Mouse (Mus musculus) spleen, adult 12 weeks (tissue): Measurements from ENCODE around the gene Emc8.
A peak's percentile ranks its signal among the peaks of the same experiment; 100 is the strongest.
"Not testable (repeated sequence)": the region's sequence is repeated elsewhere in the genome, so short reads cannot be mapped to it uniquely, and the experiment has no call there.

Source experiments
- DNase-seq: peaks from one replicate; pipeline ENCODE4 v3.0.0; 2022; ENCODE audit warnings: low spot score

Emc8 gene

GRCm38 (mm10) chr8:120685097-120685496 is 16.7 kb upstream of the Emc8 start:
- DNase-seq = no peak

- DNase-seq = no peak
These were observed 15.7 kb upstream of the Emc8 start for GRCm38 (mm10) chr8:120684082-120684481.

- peak; percentile 60 for DNase-seq
These were observed 15.2 kb upstream of the Emc8 start for GRCm38 (mm10) chr8:120683602-120684001.

GRCm38 (mm10) chr8:120681113-120681512 is 12.7 kb upstream of the Emc8 start:
- no peak for DNase-seq

GRCm38 (mm10) chr8:120680405-120680804 is 12.0 kb upstream of the Emc8 start:
- not testable (repeated sequence) for DNase-seq

GRCm38 (mm10) chr8:120679629-120680387 is 11.4 kb upstream of the Emc8 start:
- DNase-seq = no peak

- DNase-seq = peak; percentile 66
These were observed 10.1 kb upstream of the Emc8 start for GRCm38 (mm10) chr8:120678447-120678846.

- DNase-seq = no peak
These were observed 7.3 kb upstream of the Emc8 start for GRCm38 (mm10) chr8:120675718-120676117.

GRCm38 (mm10) chr8:120673298-120673697 is 4.9 kb upstream of the Emc8 start:
- DNase-seq = no peak

- no peak for DNase-seq
These were observed 4.4 kb upstream of the Emc8 start for GRCm38 (mm10) chr8:120672626-120673229.

GRCm38 (mm10) chr8:120671775-120672174 is 3.4 kb upstream of the Emc8 start:
- no peak for DNase-seq

GRCm38 (mm10) chr8:120667561-120668373 is 606 bp downstream of the Emc8 start, which contains the start of the genes Gm27021 and Cox4i1:
Gm27021 (minus strand) TSS chr8:120668079.
Cox4i1 (plus strand) TSS chr8:120668222.
- DNase-seq = peak; percentile 90

- DNase-seq = no peak
These were observed 1.4 kb downstream of the Emc8 start for GRCm38 (mm10) chr8:120666807-120667470.

- no peak for DNase-seq
These were observed 2.5 kb downstream of the Emc8 start for GRCm38 (mm10) chr8:120665726-120666455.

GRCm38 (mm10) chr8:120664566-120664965 is 3.8 kb downstream of the Emc8 start:
- no peak for DNase-seq

- no peak for DNase-seq
These were observed 11.0 kb downstream of the Emc8 start for GRCm38 (mm10) chr8:120657415-120657814.

- no peak for DNase-seq
These were observed 11.9 kb downstream of the Emc8 start for GRCm38 (mm10) chr8:120656322-120657052.

- no peak for DNase-seq
These were observed 20.8 kb downstream of the Emc8 start, which contains the start of gene 1190005I06Rik for GRCm38 (mm10) chr8:120647532-120647931. 1190005I06Rik (minus strand) TSS chr8:120647632.

GRCm38 (mm10) chr8:120644663-120645062 is 23.7 kb downstream of the Emc8 start:
- no peak for DNase-seq

GRCm38 (mm10) chr8:120642031-120642662 is 26.2 kb downstream of the Emc8 start:
- no peak for DNase-seq
